Mouse (Mus musculus) heart, embryonic 16.5 days (tissue): ENCODE measurements around the gene Mtmr4. TPM values are rescaled to one million over a fixed set of nuclear protein-coding genes. Genes with fewer than 3 reads are reported as not detected.

Source experiments
- ATAC-seq: fragments of 200-750 bp; cut with Nextera tagmentation; replicated peaks from 2 replicates; pipeline ENCODE4 v1.8.0; 2017; ENCODE audit warnings: moderate number of reproducible peaks; ENCODE audit not compliant: insufficient read depth, low FRiP score; ENCODE audit errors: extremely low read depth
- H3K27ac ChIP-seq: fragments of 300-500 bp; sonication (generic); 2 replicates; pipeline ENCODE4 v1.5.1; 2014; ENCODE audit warnings: mild to moderate bottlenecking, low read length, control low read depth, moderate library complexity
- H3K27me3 ChIP-seq: fragments of 300-500 bp; sonication (generic); 2 replicates; pipeline ENCODE4 v1.6.1; 2014; ENCODE audit warnings: low read length, mixed read lengths; ENCODE audit not compliant: control insufficient read depth, insufficient read depth
- H3K36me3 ChIP-seq: fragments of 300-500 bp; sonication (generic); 2 replicates; pipeline ENCODE4 v1.6.1; 2014; ENCODE audit not compliant: control insufficient read depth, insufficient read depth
- H3K4me1 ChIP-seq: fragments of 300-500 bp; sonication (generic); 2 replicates; pipeline ENCODE4 v1.6.1; 2014; ENCODE audit warnings: low read length, mixed read lengths; ENCODE audit not compliant: control insufficient read depth, insufficient read depth
- H3K4me2 ChIP-seq: fragments of 300-500 bp; sonication (generic); 2 replicates; pipeline ENCODE4 v1.6.1; 2014; ENCODE audit warnings: low read depth, mild to moderate bottlenecking, control low read depth, low read length
- H3K4me3 ChIP-seq: fragments of 300-500 bp; sonication (generic); 2 replicates; pipeline ENCODE4 v1.5.1; 2014; ENCODE audit warnings: mild to moderate bottlenecking, control low read depth, low read length
- H3K9ac ChIP-seq: fragments of 300-500 bp; sonication (generic); 2 replicates; pipeline ENCODE4 v1.6.1; 2014; ENCODE audit warnings: low read length, control low read depth
- H3K9me3 ChIP-seq: fragments of 300-500 bp; sonication (generic); replicated peaks from 2 replicates; pipeline ENCODE4 v1.6.1; 2016; ENCODE audit warnings: low read length; ENCODE audit not compliant: control insufficient read depth
- WGBS: fragments of 180-500 bp; shearing (Covaris S2); extraction: QIAGEN DNeasy Blood & Tissue Kit; methylation state at CpG from one replicate; pipeline ENCODE4 v1.1.7; 2014; 5-methylcytosine and 5-hydroxymethylcytosine counted together
- polyA plus RNA-seq: library from polyadenylated mRNA; unstranded; fragments of >200 nt; fragmentation: Nextera tagmentation; extraction: Ambion mirVana; gene quantifications from 2 replicates; pipeline ENCODE4 v1.2.1, GENCODE M21; 2015

Gene Mtmr4
- polyA plus RNA-seq, 1 experiment from 2014 or later = 14.8 TPM

- no peaks in the 10 kb centered on the region for H3K27me3 ChIP-seq
- H3K36me3 ChIP-seq = peaks cover 49% of the 10 kb centered on the region
- H3K4me2 ChIP-seq = no peak overlapping the region
- no peak overlapping the region for H3K9ac ChIP-seq
- H3K4me3 ChIP-seq = no peak overlapping the region
- H3K4me1 ChIP-seq = no peaks in the 10 kb centered on the region
- whole genome bisulfite sequencing = 92% methylated on average over 26 of the region's 32 CpGs
- peaks cover 3% of the 10 kb centered on the region; the same call in 1 of the 2 replicates for H3K9me3 ChIP-seq
- ATAC-seq = no peak
- no peak overlapping the region for H3K27ac ChIP-seq
Measured at GRCm38 (mm10) chr11:87617606-87618005, 25.6 kb downstream of the Mtmr4 start.

- H3K9ac ChIP-seq = no peak overlapping the region
- no peak for ATAC-seq
- H3K9me3 ChIP-seq = no peaks in the 10 kb centered on the region
- no peak overlapping the region for H3K4me2 ChIP-seq
- H3K4me3 ChIP-seq = no peak overlapping the region
- H3K27me3 ChIP-seq = no peaks in the 10 kb centered on the region
- H3K36me3 ChIP-seq = peaks cover 11% of the 10 kb centered on the region
- H3K4me1 ChIP-seq = no peaks in the 10 kb centered on the region
- 74% methylated on average over 4 of the region's 4 CpGs for WGBS
- no peak overlapping the region for H3K27ac ChIP-seq
Measured at GRCm38 (mm10) chr11:87623160-87623559, 31.2 kb downstream of the Mtmr4 start.

- Histone ChIP-seq H3K4me1 (no peaks in the 10 kb centered on the region), H3K9ac (no peak overlapping the region), H3K9me3 (no peaks in the 10 kb centered on the region), H3K36me3 (no peaks in the 10 kb centered on the region), H3K4me3 (no peak overlapping the region), H3K27me3 (no peaks in the 10 kb centered on the region), H3K4me2 (no peak overlapping the region), H3K27ac (no peak overlapping the region)
- WGBS = 19% methylated on average over 10 of the region's 10 CpGs
- no peak for ATAC-seq
Measured at GRCm38 (mm10) chr11:87629859-87630258, 37.9 kb downstream of the Mtmr4 start.

- Histone ChIP-seq H3K9ac (peak overlapping the region; percentile 81), H3K27ac (0 out of 2 replicates have a peak overlapping the region, but pooled peaks have one; percentile 54), H3K9me3 (no peaks in the 10 kb centered on the region), H3K27me3 (no peaks in the 10 kb centered on the region), H3K4me2 (peak overlapping the region; percentile 83), H3K4me1 (0 out of 2 replicates have a peak, but pooled peaks cover 2% of the 10 kb centered on the region), H3K36me3 (no peaks in the 10 kb centered on the region), H3K4me3 (peak overlapping the region; percentile 61)
- 19% methylated on average over 2 of the region's 2 CpGs for WGBS
- peak; percentile 37 for ATAC-seq
Measured at GRCm38 (mm10) chr11:87638793-87639192, 46.8 kb downstream of the Mtmr4 start.

GRCm38 (mm10) chr11:87639206-87639605, 47.2 kb downstream of the Mtmr4 start:
- Histone ChIP-seq H3K27ac (0 out of 2 replicates have a peak overlapping the region, but pooled peaks have one; percentile 54), H3K9me3 (no peaks in the 10 kb centered on the region), H3K27me3 (no peaks in the 10 kb centered on the region), H3K4me2 (peak overlapping the region; percentile 83), H3K4me3 (peak overlapping the region; percentile 61), H3K9ac (peak overlapping the region; percentile 81), H3K36me3 (no peaks in the 10 kb centered on the region), H3K4me1 (0 out of 2 replicates have a peak, but pooled peaks cover 2% of the 10 kb centered on the region)
- WGBS = 0% methylated on average over 29 of the region's 29 CpGs
- ATAC-seq = peak; percentile 85

GRCm38 (mm10) chr11:87642865-87643264, 50.9 kb downstream of the Mtmr4 start:
- Histone ChIP-seq H3K4me2 (no peak overlapping the region), H3K27me3 (no peaks in the 10 kb centered on the region), H3K27ac (no peak overlapping the region), H3K4me1 (0 out of 2 replicates have a peak, but pooled peaks cover 2% of the 10 kb centered on the region), H3K36me3 (no peaks in the 10 kb centered on the region), H3K9me3 (no peaks in the 10 kb centered on the region), H3K4me3 (no peak overlapping the region), H3K9ac (no peak overlapping the region)
- no peak for ATAC-seq

GRCm38 (mm10) chr11:87654693-87655092, 62.7 kb downstream of the Mtmr4 start:
- Histone ChIP-seq H3K4me1 (no peaks in the 10 kb centered on the region), H3K9me3 (no peaks in the 10 kb centered on the region), H3K27me3 (no peaks in the 10 kb centered on the region), H3K4me2 (no peak overlapping the region), H3K36me3 (no peaks in the 10 kb centered on the region), H3K9ac (no peak overlapping the region), H3K4me3 (no peak overlapping the region), H3K27ac (no peak overlapping the region)
- WGBS = 71% methylated on average over 5 of the region's 5 CpGs
- no peak for ATAC-seq

GRCm38 (mm10) chr11:87659216-87659615, 67.3 kb downstream of the Mtmr4 start:
- H3K4me2 ChIP-seq = no peak overlapping the region
- ATAC-seq = no peak

GRCm38 (mm10) chr11:87662407-87662806, 70.4 kb downstream of the Mtmr4 start, which contains the start of gene Rnf43:
Gene Rnf43, plus strand, starts transcription at chr11:87662722.
- Histone ChIP-seq H3K27me3 (peaks cover 7% of the 10 kb centered on the region; the same call in 1 of the 2 replicates), H3K36me3 (no peaks in the 10 kb centered on the region), H3K4me2 (peak within 1 kb of the TSS; percentile 63), H3K4me1 (peaks cover 2% of the 10 kb centered on the region; the same call in 1 of the 2 replicates), H3K9me3 (no peaks in the 10 kb centered on the region), H3K9ac (peak within 1 kb of the TSS; percentile 46), H3K27ac (no peak within 1 kb of the TSS), H3K4me3 (peak within 1 kb of the TSS; percentile 45)
- WGBS = 0% methylated on average over 8 of the region's 8 CpGs
- peak; percentile 65 for ATAC-seq

More at GRCm38 (mm10) chr11:87659216-87659615, 67.3 kb downstream of the Mtmr4 start:
- Histone ChIP-seq H3K4me3 (no peak overlapping the region), H3K9me3 (no peaks in the 10 kb centered on the region), H3K36me3 (no peaks in the 10 kb centered on the region), H3K27ac (no peak overlapping the region), H3K4me1 (peaks cover 2% of the 10 kb centered on the region; the same call in 1 of the 2 replicates), H3K27me3 (peaks cover 4% of the 10 kb centered on the region; the same call in 1 of the 2 replicates), H3K9ac (no peak overlapping the region)
- 38% methylated on average over 7 of the region's 7 CpGs for WGBS
